Mouse (Mus musculus) neural tube, embryonic 14.5 days (tissue): Measurements from ENCODE around the gene Slit2. TPM values are rescaled to one million over a fixed set of nuclear protein-coding genes. Genes with fewer than 3 reads are reported as not detected.
A peak's percentile ranks its signal among the peaks of the same experiment; 100 is the strongest.

ENCODE experiments used
- microRNA-seq: library from miRNA; unstranded; fragments of <30 nt; microRNA quantifications from one replicate; pipeline ENCODE4, GENCODE M21; 2016
- polyA plus RNA-seq: library from polyadenylated mRNA; unstranded; fragments of >200 nt; fragmentation: Nextera tagmentation; extraction: Ambion mirVana; gene quantifications from 2 replicates; pipeline ENCODE4 v1.2.1, GENCODE M21; 2014

The Slit2 gene
- polyA plus RNA-seq, 1 experiment from 2014 or later = 57.5 TPM

Small RNA genes lying within 50 kb of the gene (microRNA-seq; reads per million reads assigned to microRNA genes)
- gene Mir218-1 = 43.5 reads per million, percentile 33 among the genes with 10 or more reads in this experiment
